Mouse (Mus musculus) C2C12 (cell line): ENCODE measurements around the gene Slc9a1. TPM values are rescaled to one million over a fixed set of nuclear protein-coding genes. Genes with fewer than 3 reads are reported as not detected.

ENCODE experiments used
- H3K27me3 ChIP-seq: one replicate; pipeline ENCODE4 v1.6.1; 2011; ENCODE audit not compliant: control insufficient read depth, insufficient read depth, insufficient read length
- H3K36me3 ChIP-seq: one replicate; pipeline ENCODE4 v1.6.1; 2011; ENCODE audit not compliant: control insufficient read depth, insufficient read depth
- H3K4me3 ChIP-seq: one replicate; pipeline ENCODE4 v1.5.1; 2011; ENCODE audit warnings: mild to moderate bottlenecking, control low read depth; ENCODE audit not compliant: poor library complexity, insufficient read depth, severe bottlenecking
- H3K79me2 ChIP-seq: one replicate; pipeline ENCODE4 v1.6.1; 2011; ENCODE audit not compliant: control insufficient read depth, insufficient read depth
- H3K79me3 ChIP-seq: one replicate; pipeline ENCODE4 v1.6.1; 2011; ENCODE audit warnings: low read depth, control low read depth
- H3ac ChIP-seq: one replicate; pipeline ENCODE3; 2011; ENCODE audit warnings: low read depth; ENCODE audit not compliant: control insufficient read depth, insufficient read length
- CEBPB ChIP-seq: IDR thresholded peaks from one replicate; pipeline ENCODE4 v1.6.1; 2011; ENCODE audit warnings: low read depth, mild to moderate bottlenecking, control low read depth, moderate library complexity
- CTCF ChIP-seq: IDR thresholded peaks from one replicate; pipeline ENCODE4 v1.5.1; 2011; ENCODE audit not compliant: control insufficient read depth, insufficient read depth, insufficient read length
- FOSL1 ChIP-seq: IDR thresholded peaks from one replicate; pipeline ENCODE4 v1.8.0; 2011; ENCODE audit warnings: mild to moderate bottlenecking, low read length; ENCODE audit not compliant: poor library complexity, insufficient read depth, severe bottlenecking
- MAX ChIP-seq: IDR thresholded peaks from one replicate; pipeline ENCODE4 v1.6.1; 2011; ENCODE audit warnings: mild to moderate bottlenecking, control low read depth
- MYOD1 ChIP-seq: IDR thresholded peaks from one replicate; pipeline ENCODE4 v1.6.1; 2011; ENCODE audit warnings: low read depth; ENCODE audit not compliant: control insufficient read depth, insufficient read length
- MYOG ChIP-seq: IDR thresholded peaks from one replicate; pipeline ENCODE4 v1.6.1; 2011; ENCODE audit not compliant: control insufficient read depth, insufficient read length; ENCODE audit errors: extremely low read depth
- USF1 ChIP-seq: IDR thresholded peaks from one replicate; pipeline ENCODE4 v1.6.1; 2011; ENCODE audit warnings: low read depth, mild to moderate bottlenecking, control low read depth, moderate library complexity
- polyA plus RNA-seq: library from polyadenylated mRNA; unstranded; fragments of >200 nt; fragmentation: generic; extraction: Trizol; gene quantifications from one replicate; pipeline ENCODE4 v1.2.1, GENCODE M21; 2012; ENCODE audit warnings: missing spikeins

Gene Slc9a1
- polyA plus RNA-seq, 1 experiment: 19.4 TPM

- Histone ChIP-seq H3K27me3 (no peaks in the 10 kb centered on the region), H3K79me3 (peaks cover 17% of the 10 kb centered on the region), H3ac (no peak overlapping the region), H3K36me3 (peaks cover 5% of the 10 kb centered on the region), H3K4me3 (no peak overlapping the region), H3K79me2 (peaks cover 85% of the 10 kb centered on the region)
- no peak for TF ChIP-seq FOSL1
- no peak for TF ChIP-seq CTCF
- no peak for TF ChIP-seq MYOD1
- TF ChIP-seq MYOG: no peak
Observed at GRCm38 (mm10) chr4:133387053-133387452, 17.5 kb downstream of the Slc9a1 start.

GRCm38 (mm10) chr4:133388781-133389552 is 19.5 kb downstream of the Slc9a1 start:
- Histone ChIP-seq H3K4me3 (no peak overlapping the region), H3K36me3 (no peaks in the 10 kb centered on the region), H3ac (no peak overlapping the region), H3K27me3 (no peaks in the 10 kb centered on the region), H3K79me3 (peaks cover 13% of the 10 kb centered on the region), H3K79me2 (peaks cover 86% of the 10 kb centered on the region)
- no peak for TF ChIP-seq CEBPB
- TF ChIP-seq MAX: no peak
- TF ChIP-seq MYOG: no peak
- TF ChIP-seq CTCF: no peak
- TF ChIP-seq USF1: no peak
- TF ChIP-seq FOSL1: no peak
- no peak for TF ChIP-seq MYOD1

- Histone ChIP-seq H3K36me3 (no peaks in the 10 kb centered on the region), H3K79me2 (peaks cover 84% of the 10 kb centered on the region), H3K79me3 (peaks cover 12% of the 10 kb centered on the region), H3ac (no peak overlapping the region), H3K27me3 (no peaks in the 10 kb centered on the region), H3K4me3 (no peak overlapping the region)
- TF ChIP-seq MYOD1: no peak
- no peak for TF ChIP-seq CEBPB
- TF ChIP-seq MYOG: no peak
- TF ChIP-seq USF1: no peak
- TF ChIP-seq CTCF: no peak
- TF ChIP-seq MAX: no peak
- TF ChIP-seq FOSL1: no peak
Observed at GRCm38 (mm10) chr4:133390042-133390441, 20.5 kb downstream of the Slc9a1 start.

DNA sequence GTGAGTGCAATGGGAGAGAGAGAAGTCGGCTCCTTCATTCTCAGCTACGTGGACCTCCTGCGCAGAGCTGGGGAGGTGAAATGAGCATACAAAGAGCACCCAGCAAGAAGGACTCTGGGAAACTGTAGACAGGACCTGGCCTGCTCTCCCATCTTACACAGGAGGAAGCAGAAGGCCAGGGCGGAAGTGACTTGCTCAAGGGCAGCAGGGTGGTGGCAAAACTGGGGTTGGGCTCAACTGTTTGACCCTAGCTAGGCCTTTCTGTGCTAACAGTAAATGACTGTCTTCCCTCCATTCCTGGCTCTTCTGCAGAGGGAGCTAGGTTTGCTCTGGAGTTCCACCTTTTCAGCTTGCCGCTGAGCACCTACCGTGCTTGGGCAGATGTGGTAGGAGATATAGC is 21.1 kb downstream of the Slc9a1 start:
- no peaks in the 10 kb centered on the region for H3K27me3 ChIP-seq

DNA sequence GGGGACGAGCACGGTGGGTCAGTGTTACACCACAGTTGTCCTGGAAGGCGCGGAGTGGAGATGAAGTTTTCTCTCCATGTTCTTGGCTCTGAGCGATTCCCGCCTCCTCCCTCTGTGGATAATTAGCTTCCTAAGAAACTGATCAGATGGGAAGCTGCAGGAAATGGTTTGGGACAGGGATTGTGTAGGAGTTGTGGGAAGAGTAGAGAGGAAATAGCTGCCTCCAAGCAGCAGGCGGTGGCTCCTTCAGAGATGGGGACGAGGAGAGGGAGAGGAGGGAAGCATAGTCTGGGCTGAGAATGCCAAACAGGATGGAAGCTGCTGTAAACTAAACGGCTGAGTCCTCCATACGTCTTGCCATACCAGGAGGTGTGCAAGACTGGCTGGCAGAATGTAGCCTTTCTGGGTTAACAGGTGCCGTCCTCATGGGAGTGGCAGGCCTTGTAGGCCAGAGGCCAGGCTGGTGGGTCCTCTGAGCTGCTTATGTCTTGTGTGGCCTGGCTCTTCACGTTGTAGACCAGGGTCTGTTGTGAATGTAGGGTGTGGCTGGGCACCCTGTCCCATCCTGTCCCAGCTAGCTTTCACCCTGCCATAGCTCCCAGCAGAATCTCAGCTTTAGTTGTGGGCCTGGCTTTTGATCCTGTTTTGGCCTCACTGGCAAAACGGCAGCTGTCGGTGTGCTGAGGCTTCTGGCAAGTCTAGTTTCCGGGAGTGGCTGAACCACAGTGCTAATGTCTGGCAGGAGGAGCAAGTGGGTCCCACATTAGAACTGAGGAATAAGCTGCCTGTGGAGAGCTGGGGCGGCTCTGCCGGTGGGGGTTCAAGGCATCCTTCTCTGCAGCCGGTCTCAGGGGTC is 21.9 kb downstream of the Slc9a1 start:
- H3K4me3 ChIP-seq: no peak overlapping the region
- no peaks in the 10 kb centered on the region for H3K27me3 ChIP-seq
- no peaks in the 10 kb centered on the region for H3K36me3 ChIP-seq
- peaks cover 86% of the 10 kb centered on the region for H3K79me2 ChIP-seq
- H3ac ChIP-seq: no peak overlapping the region
- TF ChIP-seq CEBPB: no peak
- TF ChIP-seq USF1: no peak
- TF ChIP-seq MYOG: no peak
- TF ChIP-seq CTCF: no peak
- TF ChIP-seq MYOD1: no peak
- TF ChIP-seq MAX: no peak
- TF ChIP-seq FOSL1: no peak
- peaks cover 13% of the 10 kb centered on the region for H3K79me3 ChIP-seq

More for the DNA sequence above, 21.1 kb downstream of the Slc9a1 start:
- Histone ChIP-seq H3K4me3 (no peak overlapping the region), H3ac (no peak overlapping the region), H3K36me3 (no peaks in the 10 kb centered on the region), H3K79me2 (peaks cover 84% of the 10 kb centered on the region), H3K79me3 (peaks cover 13% of the 10 kb centered on the region)
- TF ChIP-seq CEBPB (no peak), CTCF (no peak), MYOG (no peak)

DNA sequence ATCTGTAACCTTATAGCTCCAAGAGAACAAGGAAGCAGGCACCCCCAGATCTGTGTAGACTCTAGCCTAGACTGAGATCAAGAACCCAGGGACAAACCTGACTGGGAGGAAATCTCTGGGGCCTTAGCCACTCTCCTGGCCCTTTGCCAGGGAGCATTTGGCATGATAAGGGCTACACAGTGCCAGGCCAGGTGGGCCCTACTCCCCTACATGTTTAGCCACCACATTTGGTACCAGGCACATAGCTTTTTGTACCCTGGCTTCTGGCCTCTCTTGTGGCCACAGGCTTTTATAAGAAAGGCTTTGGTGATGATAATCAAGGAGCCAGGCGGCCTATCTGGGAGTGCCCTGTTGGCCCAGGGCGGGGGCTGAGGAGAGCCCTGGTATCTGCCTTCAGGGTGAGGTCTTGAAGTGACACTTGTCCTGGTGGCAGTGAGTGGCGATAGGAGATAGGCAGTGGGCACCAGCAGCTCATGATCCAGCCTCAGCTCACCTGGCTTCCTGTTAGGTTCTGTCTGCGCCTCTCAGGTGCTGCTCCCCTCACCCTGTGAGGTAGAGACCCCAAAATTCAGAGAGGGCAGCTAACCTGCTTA is 25.6 kb downstream of the Slc9a1 start:
- H3K4me3 ChIP-seq: no peak overlapping the region
- no peak for TF ChIP-seq MAX
- TF ChIP-seq MYOG: no peak
- no peak for TF ChIP-seq FOSL1
- TF ChIP-seq CEBPB: no peak
- no peak for TF ChIP-seq MYOD1
- no peak for TF ChIP-seq USF1
- TF ChIP-seq CTCF: no peak
- no peak overlapping the region for H3ac ChIP-seq

More for the DNA sequence above, 25.6 kb downstream of the Slc9a1 start:
- Histone ChIP-seq H3K27me3 (no peaks in the 10 kb centered on the region), H3K79me2 (peaks cover 89% of the 10 kb centered on the region), H3K79me3 (peaks cover 11% of the 10 kb centered on the region), H3K36me3 (no peaks in the 10 kb centered on the region)
